Mouse (Mus musculus): ENCODE measurements at regions not wholly inside any gene's neighbourhood (a gene's known extent, or its start where the extent isn't known, plus 50 kb on each side); places are given as distances from the start of the nearest gene placed in this dataset.
"Not testable (repeated sequence)": the region's sequence is repeated elsewhere in the genome, so short reads cannot be mapped to it uniquely, and the experiment has no call there.

GRCm38 (mm10) chr5:3141841-3142240, 199.4 kb upstream of the Cdk6 start:
- DNase-seq (ENCODE audit: low spot score in 2 of 2): not testable (repeated sequence)

GRCm38 (mm10) chr5:3146544-3147295, 194.6 kb upstream of the Cdk6 start:
- not testable (repeated sequence) for DNase-seq (ENCODE audit: low spot score in 2 of 2)

GRCm38 (mm10) chr5:3149886-3150285, 191.4 kb upstream of the Cdk6 start:
- DNase-seq (ENCODE audit: low spot score in 2 of 2): not testable (repeated sequence)

- DNase-seq (ENCODE audit: low spot score in 2 of 2): not testable (repeated sequence)
These were observed 190.5 kb upstream of the Cdk6 start for GRCm38 (mm10) chr5:3150766-3151165.

- not testable (repeated sequence) for DNase-seq (ENCODE audit: low spot score in 2 of 2)
These were observed 189.6 kb upstream of the Cdk6 start for GRCm38 (mm10) chr5:3151534-3152148.

GRCm38 (mm10) chr5:3152149-3152865, 189.0 kb upstream of the Cdk6 start:
- DNase-seq (ENCODE audit: low spot score in 2 of 2): peak in 1 of 2 experiments; percentile 26

GRCm38 (mm10) chr5:3165511-3165910, 175.8 kb upstream of the Cdk6 start:
- not testable (repeated sequence) for DNase-seq (ENCODE audit: low spot score in 2 of 2)

GRCm38 (mm10) chr5:3166496-3166895, 174.8 kb upstream of the Cdk6 start:
- not testable (repeated sequence) for DNase-seq (ENCODE audit: low spot score in 2 of 2)

- not testable (repeated sequence) for DNase-seq (ENCODE audit: low spot score in 2 of 2)
These were observed 147.7 kb upstream of the Cdk6 start for GRCm38 (mm10) chr5:3193592-3193991.

- DNase-seq (ENCODE audit: low spot score in 2 of 2): no peak
These were observed 143.1 kb upstream of the Cdk6 start for GRCm38 (mm10) chr5:3197952-3198841.

GRCm38 (mm10) chr5:3198869-3199550, 142.3 kb upstream of the Cdk6 start:
- DNase-seq (ENCODE audit: low spot score in 2 of 2): not testable (repeated sequence)

- DNase-seq (ENCODE audit: low spot score in 2 of 2): not testable (repeated sequence)
These were observed 135.1 kb upstream of the Cdk6 start for GRCm38 (mm10) chr5:3206160-3206559.

GRCm38 (mm10) chr5:3208293-3208692, 133.0 kb upstream of the Cdk6 start:
- DNase-seq (ENCODE audit: low spot score in 2 of 2): not testable (repeated sequence)

GRCm38 (mm10) chr5:3211284-3211683, 130.0 kb upstream of the Cdk6 start:
- DNase-seq (ENCODE audit: low spot score in 2 of 2): no peak

GRCm38 (mm10) chr5:3216053-3216452, 125.2 kb upstream of the Cdk6 start:
- DNase-seq (ENCODE audit: low spot score in 2 of 2): no peak

GRCm38 (mm10) chr5:3219230-3219629, 122.1 kb upstream of the Cdk6 start:
- no peak for DNase-seq (ENCODE audit: low spot score in 2 of 2)

- no peak for DNase-seq (ENCODE audit: low spot score in 2 of 2)
These were observed 121.5 kb upstream of the Cdk6 start for GRCm38 (mm10) chr5:3219770-3220169.

GRCm38 (mm10) chr5:3223819-3224218, 117.5 kb upstream of the Cdk6 start:
- DNase-seq (ENCODE audit: low spot score in 2 of 2): not testable (repeated sequence)

- DNase-seq (ENCODE audit: low spot score in 2 of 2): not testable (repeated sequence)
These were observed 116.8 kb upstream of the Cdk6 start for GRCm38 (mm10) chr5:3224392-3225054.

GRCm38 (mm10) chr5:3225358-3225757, 115.9 kb upstream of the Cdk6 start:
- not testable (repeated sequence) for DNase-seq (ENCODE audit: low spot score in 2 of 2)
